Mouse (Mus musculus): ENCODE data around the gene Fank1.
A peak's percentile ranks its signal among the peaks of the same experiment; 100 is the strongest.
"Not testable (repeated sequence)": the region's sequence is repeated elsewhere in the genome, so short reads cannot be mapped to it uniquely, and the experiment has no call there.

The Fank1 gene

DNA sequence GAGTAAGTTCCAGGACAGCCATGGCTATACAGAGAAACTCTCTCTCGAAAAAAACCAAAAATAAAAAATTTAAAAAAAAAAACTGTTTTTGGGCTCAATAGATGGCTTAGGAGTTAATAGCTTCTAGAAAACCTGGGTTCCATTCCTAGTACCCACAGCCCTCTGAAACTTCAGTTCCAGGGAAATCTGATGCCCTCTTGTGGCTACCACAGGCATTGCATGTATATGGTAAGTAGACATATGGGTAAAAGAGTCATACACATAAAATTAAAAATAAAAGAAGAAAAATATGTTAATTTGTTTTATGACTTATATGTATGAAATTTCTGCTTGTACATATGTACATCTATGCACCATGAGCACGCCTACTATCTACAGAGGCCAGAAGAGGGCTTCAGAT lies 47.9 kb downstream of the Fank1 start:
- no peak for DNase-seq (ENCODE audit: low read depth in 1 of 2, low spot score in 2 of 2)

DNA sequence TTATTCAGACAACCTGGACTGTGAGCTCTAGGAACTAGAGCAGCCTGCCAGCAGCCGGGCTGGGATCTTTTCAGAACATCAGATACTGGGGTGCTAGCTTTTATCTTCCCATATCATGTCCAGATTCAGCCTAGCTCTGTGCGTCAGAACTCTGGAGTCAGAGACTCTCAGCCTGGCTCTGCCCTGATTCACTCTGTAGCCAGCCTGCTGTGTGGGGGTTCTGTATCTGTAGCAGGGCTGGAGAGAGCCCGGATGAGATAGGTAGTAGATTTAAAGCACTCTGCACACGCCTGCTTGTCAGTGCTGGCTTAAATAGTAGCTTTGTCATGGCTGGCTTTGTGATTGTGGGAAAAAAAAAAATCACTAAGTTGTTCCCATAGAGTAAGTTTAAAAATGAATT lies 51.9 kb downstream of the Fank1 start:
- no peak for DNase-seq (ENCODE audit: low read depth in 1 of 2, low spot score in 2 of 2)

DNA sequence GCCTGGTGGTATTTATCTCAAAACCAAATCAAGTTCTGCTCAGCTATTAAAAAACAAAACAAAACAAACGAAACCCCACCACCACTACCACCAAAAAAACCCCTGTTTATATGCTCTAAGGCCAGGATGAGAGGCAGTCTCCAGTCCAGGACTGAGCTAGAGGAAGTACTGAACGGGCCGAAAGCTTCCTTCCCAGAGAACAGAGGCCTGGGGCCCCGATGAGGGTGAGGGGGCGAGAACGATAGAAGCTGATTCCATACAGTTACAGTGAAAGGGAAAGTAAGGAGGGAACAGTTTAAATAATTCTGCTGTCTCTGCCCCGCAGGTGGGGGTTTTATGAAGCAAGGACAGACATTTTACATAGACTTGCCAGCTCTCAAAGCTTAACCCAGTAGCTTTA lies 52.9 kb downstream of the Fank1 start:
- DNase-seq (ENCODE audit: low read depth in 1 of 2, low spot score in 2 of 2), result no peak

DNA sequence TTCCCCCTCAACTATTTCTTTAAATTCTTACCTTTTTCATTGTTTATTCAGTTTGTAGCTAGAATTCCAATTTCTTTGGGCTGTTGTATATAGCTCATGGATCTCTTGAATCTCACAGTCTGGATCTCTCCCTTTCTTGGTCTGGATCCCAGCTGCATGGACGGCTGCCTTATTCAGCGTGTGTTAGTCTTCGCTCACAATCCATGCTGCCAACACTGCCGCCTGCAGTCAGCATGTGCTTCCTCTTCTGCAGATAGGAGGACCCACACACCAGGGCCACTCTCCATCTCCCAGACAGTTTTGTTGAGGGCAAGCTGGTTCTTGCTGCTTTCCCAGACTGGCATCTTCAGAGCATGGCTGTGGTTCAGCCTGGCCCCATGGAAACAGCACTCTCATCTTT lies 62.9 kb downstream of the Fank1 start:
- DNase-seq (ENCODE audit: low read depth in 1 of 2, low spot score in 2 of 2), result no peak

- DNase-seq (ENCODE audit: low read depth in 1 of 2, low spot score in 2 of 2), result no peak
These were observed 65.4 kb downstream of the Fank1 start for GRCm38 (mm10) chr7:133842079-133842478.

GRCm38 (mm10) chr7:133847175-133847574 lies 70.5 kb downstream of the Fank1 start:
- DNase-seq (ENCODE audit: low read depth in 1 of 2, low spot score in 2 of 2), result no peak

DNA sequence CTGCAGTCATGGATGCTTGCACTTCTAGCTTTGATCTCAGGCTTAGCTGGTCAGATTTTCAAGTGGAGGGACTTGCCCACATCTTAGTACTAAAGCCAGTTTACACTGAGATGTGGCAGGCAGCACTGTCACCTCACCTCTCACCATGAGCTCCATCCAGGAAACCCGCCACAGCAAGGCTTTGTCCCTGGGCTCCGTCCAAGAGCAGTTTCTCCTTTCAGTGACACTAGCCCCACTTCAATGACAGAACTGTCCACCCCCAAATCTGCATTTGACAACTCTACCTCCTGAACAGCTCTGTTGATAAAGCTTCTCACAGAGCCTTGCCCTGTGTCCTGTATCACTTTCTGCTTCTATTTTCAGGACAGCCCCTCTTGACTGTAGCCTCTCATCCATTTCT lies 71.5 kb downstream of the Fank1 start:
- DNase-seq (ENCODE audit: low read depth in 1 of 2, low spot score in 2 of 2), result no peak

GRCm38 (mm10) chr7:133850735-133851134 lies 74.1 kb downstream of the Fank1 start:
- DNase-seq (ENCODE audit: low read depth in 1 of 2, low spot score in 2 of 2), result no peak

- peak in 1 of 2 experiments; percentile 1 for DNase-seq (ENCODE audit: low read depth in 1 of 2, low spot score in 2 of 2)
These were observed 79.6 kb downstream of the Fank1 start for GRCm38 (mm10) chr7:133856278-133856677.

- no peak for DNase-seq (ENCODE audit: low read depth in 1 of 2, low spot score in 2 of 2)
These were observed 81.8 kb downstream of the Fank1 start for GRCm38 (mm10) chr7:133858506-133858905.

GRCm38 (mm10) chr7:133859548-133859947 lies 82.9 kb downstream of the Fank1 start:
- DNase-seq (ENCODE audit: low read depth in 1 of 2, low spot score in 2 of 2), result no peak

GRCm38 (mm10) chr7:133862233-133862632 lies 85.6 kb downstream of the Fank1 start:
- DNase-seq (ENCODE audit: low read depth in 1 of 2, low spot score in 2 of 2), result no peak

- DNase-seq (ENCODE audit: low read depth in 1 of 2, low spot score in 2 of 2), result no peak
These were observed 86.1 kb downstream of the Fank1 start for GRCm38 (mm10) chr7:133862723-133863122.

DNA sequence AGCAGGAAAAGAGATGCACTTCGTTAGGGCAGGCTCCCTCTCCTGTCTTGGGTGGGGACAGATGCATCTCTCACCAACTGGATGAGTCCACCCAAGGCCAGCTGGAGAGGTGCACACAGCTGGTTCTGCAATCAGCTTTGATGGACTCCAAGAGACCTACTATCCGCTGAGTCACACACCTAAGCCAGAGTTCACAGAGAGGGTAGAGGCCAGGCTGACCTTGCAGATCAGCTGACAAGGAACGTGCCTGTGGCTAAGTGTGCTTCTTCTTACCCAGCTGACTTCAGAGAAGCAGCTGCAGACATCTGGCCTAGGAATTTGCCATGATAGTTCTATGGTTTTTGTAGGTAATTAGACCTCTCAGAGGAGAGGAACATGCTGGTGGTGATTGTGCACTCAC lies 86.5 kb downstream of the Fank1 start:
- DNase-seq (ENCODE audit: low read depth in 1 of 2, low spot score in 2 of 2), result no peak

DNA sequence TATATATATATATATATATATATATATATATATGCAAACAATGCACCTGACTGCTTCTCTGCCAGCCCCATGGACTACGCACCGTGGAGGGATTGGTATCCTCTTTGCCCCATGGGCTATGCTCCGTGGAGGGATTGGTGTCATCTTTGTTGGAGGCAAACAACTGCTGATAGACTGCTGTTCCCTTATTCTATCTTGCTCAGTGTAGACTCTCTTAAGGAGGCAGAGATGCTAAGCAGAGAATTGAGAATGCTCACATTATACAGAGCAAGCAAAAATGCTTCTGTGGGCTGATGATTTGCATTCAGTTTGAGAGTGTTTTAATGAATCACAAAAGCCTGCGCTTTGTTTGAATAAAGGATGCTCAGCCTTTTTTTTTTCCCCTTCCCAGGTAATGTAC lies 87.0 kb downstream of the Fank1 start:
- no peak for DNase-seq (ENCODE audit: low read depth in 1 of 2, low spot score in 2 of 2)

- DNase-seq (ENCODE audit: low read depth in 1 of 2, low spot score in 2 of 2), result no peak
These were observed 93.6 kb downstream of the Fank1 start for GRCm38 (mm10) chr7:133870265-133870664.

- DNase-seq (ENCODE audit: low read depth in 1 of 2, low spot score in 2 of 2), result no peak
These were observed 96.0 kb downstream of the Fank1 start for GRCm38 (mm10) chr7:133872701-133873100.

GRCm38 (mm10) chr7:133876139-133876538 lies 99.5 kb downstream of the Fank1 start:
- DNase-seq (ENCODE audit: low read depth in 1 of 2, low spot score in 2 of 2), result no peak

DNA sequence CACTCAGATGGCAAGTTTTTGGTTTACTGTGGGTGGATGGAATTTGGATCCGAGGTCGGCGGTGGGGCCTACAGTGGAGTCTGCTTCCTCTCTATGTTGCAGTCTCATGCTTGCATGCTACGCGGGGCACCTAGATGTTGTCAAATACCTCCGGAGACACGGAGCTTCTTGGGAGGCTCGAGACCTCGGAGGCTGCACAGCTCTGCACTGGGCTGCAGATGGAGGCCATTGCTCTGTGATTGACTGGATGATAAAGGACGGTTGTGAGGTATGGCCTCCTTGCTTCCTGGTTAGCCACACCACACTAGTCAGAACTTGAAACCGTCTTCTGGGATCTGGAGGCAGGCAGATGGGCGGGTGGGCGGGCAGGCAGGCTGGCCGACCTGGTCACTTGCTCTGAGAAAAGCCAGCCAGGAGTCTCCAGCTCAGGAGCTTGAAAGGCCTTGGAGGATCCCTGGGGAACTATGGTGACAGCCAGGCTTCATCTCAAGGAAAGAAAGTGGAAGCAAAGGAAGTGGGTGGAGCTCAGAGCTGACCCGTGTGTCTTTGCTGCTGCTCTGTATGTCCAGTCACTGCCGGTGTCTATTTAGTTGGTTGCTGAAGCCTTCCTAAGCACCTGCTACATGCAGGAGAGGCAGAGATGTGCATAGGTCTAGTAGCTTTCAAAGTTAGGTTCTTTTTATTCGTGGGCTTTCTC lies 100.1 kb downstream of the Fank1 start:
- no peak for DNase-seq (ENCODE audit: low read depth in 1 of 2, low spot score in 2 of 2)

- DNase-seq (ENCODE audit: low read depth in 1 of 2, low spot score in 2 of 2), result no peak
These were observed 103.1 kb downstream of the Fank1 start for GRCm38 (mm10) chr7:133879761-133880160.

GRCm38 (mm10) chr7:133884759-133885431 lies 108.2 kb downstream of the Fank1 start:
- not testable (repeated sequence) for DNase-seq (ENCODE audit: low read depth in 1 of 2, low spot score in 2 of 2)

- DNase-seq (ENCODE audit: low read depth in 1 of 2, low spot score in 2 of 2), result no peak
These were observed 112.6 kb downstream of the Fank1 start for GRCm38 (mm10) chr7:133888926-133889920.

Data from monocyte, adult 2 months (primary cell).